Mouse (Mus musculus): ENCODE results near the gene Hnrnpu.
A peak's percentile ranks its signal among the peaks of the same experiment; 100 is the strongest.

Gene Hnrnpu

DNA sequence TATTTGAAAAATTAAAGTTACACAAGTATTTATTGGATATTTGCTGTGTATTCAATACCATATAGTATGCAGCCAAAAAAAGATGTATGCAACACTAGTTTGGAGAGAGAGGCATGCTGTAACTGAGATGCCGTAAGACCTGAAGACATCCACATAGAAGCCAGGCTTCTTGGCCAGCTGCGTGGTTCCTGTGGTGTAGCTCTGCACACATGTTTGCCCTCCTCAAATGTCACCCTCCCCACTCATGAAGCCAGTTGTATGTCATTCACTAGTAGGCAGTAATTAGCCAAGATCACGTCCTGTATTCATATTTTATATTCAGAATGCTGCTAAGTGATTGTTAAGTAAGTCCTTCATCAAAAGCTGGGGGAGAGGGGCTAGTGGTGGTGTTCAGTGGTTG lies 3.8 kb upstream of the Hnrnpu start:
- DNase-seq (ENCODE audit: low spot score in 2 of 2): no peak

DNA sequence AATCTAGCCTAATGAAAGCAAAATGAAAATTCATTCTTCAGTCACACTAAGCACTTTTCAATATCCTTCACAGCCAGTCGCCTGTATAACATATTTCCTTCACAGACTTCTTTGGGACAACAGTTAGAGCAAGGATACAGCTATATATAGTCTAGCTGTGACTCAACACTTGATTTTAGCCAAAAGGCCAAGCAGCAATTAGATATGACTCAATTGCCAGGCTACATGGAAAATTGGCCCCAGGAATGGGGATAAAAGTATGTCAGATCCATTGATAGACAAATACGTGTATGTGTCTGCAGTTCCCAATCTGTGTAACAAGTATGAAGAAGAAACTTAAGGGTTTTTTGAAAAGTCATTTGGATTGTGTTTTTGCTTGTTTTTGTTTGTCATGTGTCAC lies 2.6 kb upstream of the Hnrnpu start:
- no peak for DNase-seq (ENCODE audit: low spot score in 2 of 2)

DNA sequence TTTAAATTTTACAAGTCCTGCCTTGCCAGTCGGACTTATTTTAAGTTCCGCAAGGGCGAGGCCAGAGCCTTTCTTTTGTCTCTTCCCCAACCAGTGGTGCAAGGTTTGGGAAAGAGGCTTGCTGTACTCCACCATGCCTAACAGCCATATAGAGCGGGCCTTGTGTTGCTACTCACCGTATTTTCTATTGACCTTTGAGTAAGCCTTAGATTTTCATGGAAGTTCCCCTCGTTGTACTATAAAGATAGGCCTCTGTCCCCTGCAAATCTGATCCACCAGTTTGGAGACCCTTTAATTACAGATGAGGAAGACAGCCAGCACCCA lies 683 bp upstream of the Hnrnpu start:
- peak; percentile 38 to 70 for DNase-seq (ENCODE audit: low spot score in 2 of 2)

DNA sequence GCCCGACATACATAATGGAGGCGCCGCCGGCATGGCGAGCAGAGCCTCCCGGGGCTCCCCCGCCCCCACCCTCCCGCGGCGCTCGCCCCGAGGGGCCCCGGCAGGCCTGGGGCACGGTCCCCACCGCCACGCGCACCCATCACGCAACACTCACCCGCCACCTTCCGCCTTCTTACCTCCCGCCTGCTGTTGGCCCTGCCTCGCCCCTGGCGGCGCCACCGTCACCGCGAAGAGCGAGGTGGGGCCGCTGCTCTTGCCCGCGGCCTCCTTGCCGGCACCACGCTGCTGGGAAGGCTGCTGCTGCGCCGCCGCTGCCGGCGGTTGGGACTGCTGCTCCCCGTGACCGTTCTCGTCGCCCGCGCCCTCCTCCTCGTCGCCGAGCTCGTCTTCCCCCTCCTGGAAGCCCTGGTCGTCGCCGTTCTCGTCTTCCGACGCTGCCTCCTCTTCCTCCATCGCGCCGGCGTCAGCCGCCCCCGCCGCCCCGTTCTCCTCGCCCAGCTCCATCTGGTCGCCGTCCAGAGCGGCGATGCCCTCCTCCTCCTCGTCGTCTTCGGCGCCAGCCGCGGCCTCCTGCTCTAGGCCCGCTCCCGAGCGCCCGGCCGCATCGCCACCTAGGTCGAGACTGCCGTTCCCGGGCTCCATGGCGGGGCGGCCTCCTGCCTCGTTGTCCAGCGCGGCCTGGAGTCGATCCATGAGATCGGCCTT lies 668 bp downstream of the Hnrnpu start:
- peak; percentile 62 to 86 for DNase-seq (ENCODE audit: low spot score in 2 of 2)

DNA sequence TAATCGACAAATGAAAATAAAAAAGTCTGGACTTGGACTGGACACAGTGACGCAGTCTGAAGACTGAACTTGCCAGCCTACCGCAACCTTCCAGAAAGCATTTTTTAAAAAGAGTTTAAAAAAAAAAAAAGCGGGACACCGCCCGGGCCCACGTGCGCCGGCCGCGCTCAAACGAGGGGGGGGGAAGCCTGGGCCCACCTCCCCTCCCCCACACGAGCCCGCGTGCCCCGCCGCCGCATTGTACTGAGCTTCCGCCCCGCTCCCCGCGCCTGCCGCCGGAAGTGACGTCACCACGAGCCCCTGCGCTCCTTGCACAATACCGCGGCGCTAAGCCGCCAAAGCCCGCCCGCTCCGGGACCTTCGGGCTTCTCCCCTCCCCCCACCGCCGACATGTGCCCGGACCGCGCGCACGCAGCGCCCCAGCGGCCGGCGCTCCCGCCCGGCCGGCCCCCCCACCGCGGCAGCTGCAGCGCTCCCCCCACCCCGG lies 1.3 kb downstream of the Hnrnpu start:
- DNase-seq (ENCODE audit: low spot score in 2 of 2): peak; percentile 93 to 97

DNA sequence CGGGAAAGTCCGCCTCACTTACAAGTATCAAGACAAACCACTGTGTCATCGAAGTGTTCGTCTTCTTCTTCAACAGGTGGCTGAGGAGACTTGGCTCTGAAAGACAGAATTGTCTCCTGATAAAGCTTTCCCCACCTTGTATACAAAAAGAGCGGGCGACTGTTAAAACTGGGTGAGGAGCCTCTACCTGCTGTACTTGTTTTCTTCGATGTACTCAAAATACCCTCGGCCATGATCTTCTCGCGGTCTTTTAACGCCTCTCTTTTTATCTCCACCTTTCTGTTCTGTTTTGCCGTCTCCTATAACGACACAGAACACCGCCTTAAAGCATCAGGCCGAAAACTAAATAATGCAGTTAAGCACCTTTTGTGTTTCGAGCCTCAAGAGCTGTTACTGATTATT lies 1.7 kb downstream of the Hnrnpu start:
- DNase-seq (ENCODE audit: low spot score in 2 of 2): no peak

DNA sequence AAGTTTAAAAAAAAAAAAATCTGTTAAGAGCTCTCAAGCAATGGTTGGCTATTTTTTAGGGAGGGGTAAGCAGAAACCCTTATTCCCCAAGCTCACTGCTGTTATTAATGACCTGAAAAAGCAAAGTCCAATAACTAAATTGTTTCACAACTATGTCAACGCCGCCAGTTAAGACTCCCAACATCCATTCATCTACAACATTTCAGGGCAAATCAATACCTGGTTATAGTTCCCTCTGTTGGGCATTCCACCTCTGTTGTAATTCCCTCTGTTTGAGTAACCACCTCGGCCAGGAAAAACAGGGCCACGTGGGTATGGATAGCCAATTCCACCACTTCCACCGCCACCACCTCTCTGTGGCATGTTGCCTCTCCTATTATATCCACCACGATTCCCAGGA lies 7.7 kb downstream of the Hnrnpu start:
- DNase-seq (ENCODE audit: low spot score in 2 of 2): no peak

DNA sequence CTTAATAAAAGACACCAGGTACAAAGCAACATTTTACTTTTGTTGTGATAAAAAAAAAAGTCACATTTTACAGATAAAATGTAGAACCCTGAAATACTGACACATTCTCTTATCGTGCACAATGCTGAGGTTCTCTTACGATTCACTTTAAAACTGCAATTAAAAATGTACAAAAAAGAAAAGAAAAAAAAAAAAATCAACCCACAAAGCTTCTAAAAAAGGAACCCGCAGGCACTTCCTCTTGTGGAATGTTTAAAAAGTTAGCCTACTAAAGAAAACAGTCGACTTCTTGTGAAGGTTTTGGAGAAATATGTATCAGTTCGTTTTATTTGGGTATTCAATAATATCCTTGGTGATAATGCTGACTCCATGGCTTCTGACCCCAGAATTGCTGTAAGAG lies 8.6 kb downstream of the Hnrnpu start:
- DNase-seq (ENCODE audit: low spot score in 2 of 2): no peak

DNA sequence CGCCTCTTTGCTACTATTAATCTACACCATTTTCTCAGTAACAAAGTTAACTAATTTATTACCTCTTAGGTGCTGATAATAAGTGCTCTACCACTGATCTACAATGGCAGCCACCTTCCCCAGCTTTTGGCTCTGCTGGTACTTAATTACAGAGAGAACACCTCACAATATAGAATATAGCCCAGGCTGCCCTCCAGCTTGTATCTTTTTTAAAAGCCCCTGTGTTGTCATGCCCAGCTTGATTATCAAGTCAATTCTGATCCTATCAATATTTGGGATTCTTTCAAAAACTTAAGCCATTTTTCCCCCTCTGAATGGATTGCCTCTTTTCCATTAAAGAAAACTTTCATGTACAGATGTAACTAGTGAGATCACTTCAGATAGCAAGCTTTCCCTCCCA lies 10.6 kb downstream of the Hnrnpu start:
- DNase-seq (ENCODE audit: low spot score in 2 of 2): no peak

DNA sequence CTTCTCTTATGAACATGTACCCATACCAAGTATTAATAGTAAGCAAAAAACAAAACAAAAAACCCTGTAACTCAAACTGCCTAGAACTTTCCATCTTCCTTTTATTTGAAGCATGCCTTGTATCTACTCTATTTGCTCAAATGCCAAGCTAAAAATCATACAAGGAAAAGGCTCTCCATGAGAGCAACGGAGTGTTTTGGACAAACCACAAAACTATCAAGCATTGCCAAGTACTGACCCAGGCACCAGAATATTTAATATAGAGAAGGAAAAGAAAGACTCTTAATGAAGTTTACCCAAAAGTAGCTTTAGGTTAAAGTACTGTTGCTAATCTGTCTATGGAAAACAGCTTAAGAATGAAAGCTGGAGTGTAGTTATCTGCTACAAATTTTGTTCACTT lies 11.2 kb downstream of the Hnrnpu start:
- DNase-seq (ENCODE audit: low spot score in 2 of 2): no peak

DNA sequence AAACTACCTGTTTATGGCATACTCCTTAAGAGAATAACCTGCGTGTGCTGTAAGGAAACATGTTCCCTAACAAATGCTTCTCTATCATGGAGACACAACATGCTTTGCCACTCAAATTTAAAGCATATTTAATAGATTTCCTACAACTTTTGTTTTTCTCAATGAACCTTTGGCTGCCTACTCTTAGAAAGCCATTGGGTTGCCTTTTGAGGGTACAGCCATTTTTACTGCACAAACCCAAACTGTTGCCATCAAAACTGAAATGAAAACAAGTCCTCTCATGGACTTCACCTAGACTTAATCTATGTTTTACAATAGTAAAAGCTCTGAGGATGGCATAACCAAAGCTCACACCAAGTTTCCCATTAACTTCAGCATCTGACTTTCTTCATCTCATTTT lies 13.0 kb downstream of the Hnrnpu start:
- no peak for DNase-seq (ENCODE audit: low spot score in 2 of 2)

DNA sequence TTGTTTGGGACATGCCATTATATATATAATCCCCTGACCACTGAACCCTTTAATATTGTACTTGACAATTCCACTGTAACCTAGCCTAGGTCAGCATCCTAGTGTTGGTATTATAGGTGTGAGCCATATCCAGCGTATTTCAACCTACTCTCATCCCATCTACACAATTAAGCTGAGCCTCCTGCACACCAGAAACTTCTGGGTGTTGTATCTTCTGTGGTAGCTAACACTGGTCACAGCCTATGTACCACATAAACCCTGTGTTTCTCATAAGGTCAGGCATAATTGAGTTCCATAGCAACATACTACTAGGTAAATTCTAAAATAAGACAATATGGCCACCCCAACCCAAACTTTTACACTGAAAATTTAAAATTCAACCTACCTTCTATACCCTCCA lies 14.4 kb downstream of the Hnrnpu start:
- DNase-seq (ENCODE audit: low spot score in 2 of 2): no peak

DNA sequence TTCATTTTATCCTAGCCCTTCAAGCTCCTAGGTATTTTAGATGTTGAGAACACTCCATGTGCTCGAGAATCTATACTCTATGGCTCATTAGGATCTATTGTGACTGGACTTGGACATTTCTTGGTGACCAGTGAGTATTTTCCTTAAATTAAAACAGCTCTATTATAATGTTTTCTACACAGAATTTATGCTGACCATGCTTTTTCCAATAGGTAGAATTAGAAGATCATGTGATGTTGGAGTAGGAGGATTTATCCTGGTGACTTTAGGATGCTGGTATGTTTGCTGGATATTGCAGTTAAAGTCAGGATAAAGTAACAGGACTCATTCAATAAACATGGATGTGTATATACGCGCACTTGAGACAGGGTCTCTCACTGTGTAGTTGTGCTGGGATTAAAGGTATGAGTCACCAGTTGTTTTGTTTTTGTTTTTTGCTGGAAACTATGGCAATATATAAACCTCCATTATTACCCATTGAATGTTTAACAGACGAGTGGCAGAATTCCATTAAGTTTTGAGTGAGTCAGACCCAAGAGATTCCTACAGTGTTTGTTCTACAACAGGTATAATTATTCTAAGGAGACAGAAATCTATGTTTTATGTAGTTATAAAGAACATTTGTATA lies 15.8 kb downstream of the Hnrnpu start:
- no peak for DNase-seq (ENCODE audit: low spot score in 2 of 2)

DNA sequence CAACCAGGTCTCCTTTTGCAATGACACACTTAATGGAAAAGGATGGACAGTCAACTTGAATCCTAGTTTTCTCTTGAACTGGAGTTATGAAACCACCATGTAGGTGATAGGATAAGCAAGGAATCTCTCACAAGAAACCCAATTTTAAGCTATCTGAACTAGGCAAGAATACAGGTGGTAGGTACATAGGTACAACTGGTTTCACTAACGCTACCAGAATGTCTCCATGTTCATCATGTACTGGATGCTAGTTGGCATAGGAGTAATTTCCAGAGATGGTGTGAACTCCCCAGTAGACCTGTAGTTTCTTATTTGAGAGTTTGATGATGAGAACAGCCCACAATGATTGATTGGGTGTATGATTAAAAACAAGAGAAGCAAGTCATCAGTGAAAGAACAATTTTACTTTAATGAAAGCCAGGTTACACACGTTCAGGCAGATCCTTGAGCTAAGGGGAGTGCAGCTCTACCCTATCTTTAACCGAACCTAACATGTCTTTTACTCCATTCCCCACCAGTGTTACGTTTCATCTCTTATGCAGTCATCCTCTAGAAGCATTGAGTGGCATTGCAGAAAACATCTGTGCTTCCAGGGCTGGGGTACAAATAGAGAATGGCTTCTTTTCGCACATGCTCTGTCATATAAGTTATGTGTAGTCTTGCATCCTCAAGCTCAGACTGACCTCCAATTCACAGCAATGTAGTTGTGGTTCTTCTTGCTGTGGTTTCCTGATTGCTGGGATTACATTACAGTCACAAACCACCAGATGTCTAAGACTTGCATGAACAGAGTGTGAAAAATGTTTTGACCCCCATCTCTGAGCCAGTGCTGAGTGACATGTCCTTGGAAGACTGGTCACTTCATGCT lies 16.6 kb downstream of the Hnrnpu start:
- DNase-seq (ENCODE audit: low spot score in 2 of 2): no peak

DNA sequence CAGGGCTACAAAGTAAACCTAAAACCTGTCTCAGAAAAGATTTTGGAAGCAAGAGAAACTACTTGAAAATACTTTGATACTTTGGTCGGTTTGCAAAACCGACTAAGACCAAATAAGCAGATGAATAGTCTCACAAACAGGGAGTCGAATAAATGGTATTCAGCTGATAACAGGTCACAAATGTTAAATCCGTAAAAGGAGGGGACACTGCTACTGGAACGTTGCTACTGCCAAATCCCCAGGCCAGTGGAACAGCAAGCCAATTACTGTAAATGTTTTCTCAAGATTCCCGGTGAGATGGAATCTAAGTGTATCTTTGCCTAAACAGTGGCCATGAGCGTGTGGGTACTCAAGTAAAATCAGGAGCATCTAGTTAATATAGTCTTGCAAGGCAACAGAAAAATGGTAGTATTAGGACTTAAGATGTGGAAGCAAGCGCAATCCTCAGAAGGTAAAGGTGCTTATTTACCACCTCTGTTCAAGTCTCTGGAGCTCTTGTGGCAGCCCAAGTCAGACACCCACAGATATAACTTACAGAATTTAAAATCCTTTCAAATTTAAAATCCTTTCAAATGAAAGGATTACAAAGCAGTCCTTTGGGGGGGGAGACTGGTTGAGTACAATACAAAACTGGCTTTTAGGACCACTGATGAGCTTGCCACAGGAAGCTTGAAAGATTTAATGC lies 17.4 kb downstream of the Hnrnpu start:
- DNase-seq (ENCODE audit: low spot score in 2 of 2): peak in 1 of 2 experiments; percentile 48

DNA sequence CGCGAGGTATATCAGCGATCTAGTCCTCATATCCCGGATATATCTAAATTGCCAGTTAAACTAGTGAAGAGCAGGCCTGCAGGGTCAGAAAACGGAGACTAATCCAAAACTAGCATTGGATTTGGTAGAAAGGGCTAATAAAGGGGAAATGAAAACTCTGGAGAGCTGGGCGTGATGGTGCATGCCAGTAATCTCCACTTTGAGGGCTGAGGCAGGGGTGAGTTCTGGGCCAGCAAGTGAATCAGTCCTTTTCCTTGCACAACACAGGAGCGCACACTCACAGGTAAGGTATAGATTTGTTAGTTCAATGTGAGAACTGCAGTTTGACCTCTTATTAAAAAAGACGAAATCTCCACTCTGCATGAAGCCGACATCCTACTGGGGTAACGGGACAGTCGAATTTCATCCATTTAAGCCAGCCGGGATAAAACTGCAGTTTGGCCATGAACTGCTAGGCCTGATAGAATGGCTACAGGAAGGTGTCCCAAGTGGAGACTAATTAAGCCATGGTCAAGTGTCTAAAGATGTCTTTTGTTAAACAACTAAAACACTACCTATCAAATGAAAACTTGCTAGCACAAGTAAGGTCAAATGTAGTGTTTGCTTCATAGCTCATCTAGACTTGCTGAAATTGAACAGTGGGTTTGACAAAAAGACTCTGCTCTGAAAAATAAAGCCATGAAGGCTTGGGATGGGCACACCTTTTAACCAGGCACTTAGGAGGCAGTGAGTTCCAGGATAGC lies 18.1 kb downstream of the Hnrnpu start:
- peak; percentile 43 to 75 for DNase-seq (ENCODE audit: low spot score in 2 of 2)

DNA sequence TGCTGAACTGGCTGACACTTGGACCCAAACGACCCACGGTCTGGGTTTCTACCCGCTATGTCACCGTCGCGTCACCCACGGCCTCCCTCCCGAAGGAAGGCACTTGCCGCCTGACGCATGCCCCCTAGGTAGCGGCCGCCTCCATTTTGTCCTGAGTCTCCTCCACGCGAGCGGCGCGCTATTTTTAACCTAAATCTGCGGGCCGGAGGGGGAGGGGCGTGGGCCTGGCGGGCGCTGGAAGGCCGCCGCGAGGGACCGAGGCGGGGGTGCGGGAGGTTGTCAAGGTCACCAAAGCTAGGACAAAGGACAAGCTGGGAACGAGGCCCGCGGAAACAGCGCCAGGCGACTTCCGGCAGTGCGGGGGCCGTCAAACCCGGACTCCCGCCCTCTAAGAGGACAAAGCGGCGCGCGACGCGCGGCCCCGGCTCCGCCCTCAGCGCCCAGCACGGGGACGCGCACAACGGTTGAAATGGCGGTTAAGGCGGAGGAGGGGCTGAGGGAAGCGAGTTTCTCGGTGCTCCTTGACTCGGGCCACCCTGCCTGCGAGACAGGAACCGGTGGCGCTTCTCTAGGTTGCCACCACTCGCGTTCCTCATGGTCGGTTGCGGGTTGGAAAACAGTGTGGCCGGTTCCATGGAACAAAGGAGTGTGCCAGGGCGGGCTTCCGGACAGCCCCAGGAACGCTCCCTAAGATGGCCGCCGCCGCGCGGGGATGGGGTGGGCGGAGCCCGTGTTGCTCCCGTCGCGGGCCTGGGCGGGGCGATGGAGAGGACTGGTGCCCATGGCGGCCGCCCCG lies 19.0 kb downstream of the Hnrnpu start, which contains the start of gene Cox20:
TSS of gene Cox20 (plus strand) at position 742 of the 796 bp plus-strand sequence.
- DNase-seq (ENCODE audit: low spot score in 2 of 2): peak; percentile 98 to 99

DNA sequence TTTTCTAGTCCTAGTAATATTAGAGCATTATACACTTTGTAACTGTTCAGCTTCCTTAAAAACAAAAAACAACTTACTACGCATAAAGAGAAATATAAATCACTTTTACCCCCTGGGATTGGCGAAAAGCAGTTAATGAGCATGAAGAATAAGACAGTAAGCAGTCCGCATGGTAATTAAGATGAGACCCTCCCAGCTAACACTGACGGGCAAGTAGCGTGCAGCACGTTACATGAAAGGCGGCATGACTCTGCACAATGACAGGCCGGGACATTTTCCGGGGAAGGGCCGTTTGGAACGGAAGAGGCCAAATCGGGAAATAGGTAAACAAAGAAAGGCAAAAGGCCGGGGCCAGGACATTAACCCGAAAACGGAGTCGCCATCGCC lies 19.6 kb downstream of the Hnrnpu start:
- peak in 1 of 2 experiments; percentile 83 for DNase-seq (ENCODE audit: low spot score in 2 of 2)

DNA sequence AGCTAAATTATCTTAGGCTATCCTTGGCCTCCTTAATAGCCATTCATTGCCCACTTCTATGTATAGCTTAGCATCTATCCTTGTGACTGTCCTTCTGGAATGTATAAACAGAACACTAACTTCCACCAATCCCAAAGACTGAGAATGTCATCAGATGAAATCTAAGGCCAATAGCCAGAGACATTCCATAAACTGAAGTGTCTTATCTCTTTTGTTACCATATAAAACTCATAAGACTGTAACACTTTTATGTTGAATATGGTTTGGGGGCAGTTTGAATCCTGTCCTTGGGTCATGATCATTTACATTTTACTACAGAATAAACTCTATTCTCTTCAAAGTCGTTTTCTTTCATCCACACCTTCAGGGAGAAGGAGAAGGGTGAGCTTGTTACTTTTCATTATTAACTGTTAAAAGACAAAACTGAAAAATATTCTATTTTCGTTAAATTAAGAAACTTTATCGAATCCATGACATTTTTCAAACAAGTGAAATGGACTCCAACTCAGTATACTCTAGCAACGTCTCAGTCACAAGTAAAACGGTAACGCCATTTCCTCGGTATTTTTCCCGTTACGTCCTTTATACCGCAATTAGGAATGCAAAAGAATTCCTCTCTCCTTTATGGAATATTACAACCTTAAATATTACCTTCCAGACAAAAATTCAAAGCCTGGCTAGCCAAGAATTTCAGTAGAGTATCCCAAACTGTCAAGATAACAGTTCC lies 20.2 kb downstream of the Hnrnpu start:
- DNase-seq (ENCODE audit: low spot score in 2 of 2): no peak

DNA sequence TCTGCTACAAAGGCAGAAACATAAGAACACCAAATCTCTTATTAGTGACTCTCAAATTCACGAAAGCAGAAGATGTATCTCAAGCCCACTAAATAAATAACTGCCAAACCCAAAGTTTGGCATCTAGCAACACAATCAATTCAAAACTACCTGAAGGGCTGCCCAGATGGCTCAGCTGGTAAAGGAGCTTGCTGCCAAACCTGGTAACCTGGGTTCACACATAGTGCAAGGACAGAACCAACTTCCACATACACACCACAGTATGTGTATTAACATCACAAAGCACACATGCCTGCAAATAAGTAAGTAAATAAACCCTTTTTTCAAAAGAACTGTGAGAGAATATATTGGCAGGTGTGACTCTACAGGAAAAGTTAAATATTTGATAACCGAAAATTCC lies 23.4 kb downstream of the Hnrnpu start:
- no peak for DNase-seq (ENCODE audit: low spot score in 2 of 2)
